Mouse (Mus musculus): ENCODE measurements at regions not wholly inside any gene's neighbourhood (a gene's known extent, or its start where the extent isn't known, plus 50 kb on each side); places are given as distances from the start of the nearest gene placed in this dataset.

GRCm38 (mm10) chr10:30470831-30471230 is 129.7 kb downstream of the Trmt11 start:
- Histone ChIP-seq H3K36me3 (ENCODE audit: control insufficient read depth, insufficient read depth, low read length) (no peaks in the 10 kb centered on the region), H3K9ac (ENCODE audit: low read depth, low read length) (no peak overlapping the region), H3K9me3 (replicated peaks; ENCODE audit: control insufficient read depth, low read length, poor library complexity, severe bottlenecking) (no peaks in the 10 kb centered on the region), H3K4me3 (ENCODE audit: low read depth, low read length) (no peak overlapping the region), H3K27me3 (ENCODE audit: control insufficient read depth, insufficient read depth, low read depth, low read length) (no peaks in the 10 kb centered on the region), H3K4me1 (ENCODE audit: control insufficient read depth, insufficient read depth, low read length) (no peaks in the 10 kb centered on the region), H3K4me2 (ENCODE audit: low read length) (no peak overlapping the region), H3K27ac (ENCODE audit: low read length) (no peak overlapping the region)
- 89% methylated on average over 3 of the region's 3 CpGs for WGBS
- no peak for ATAC-seq

- no peak overlapping the region for H3K4me2 ChIP-seq (ENCODE audit: low read length)
- 91% methylated on average over 4 of the region's 4 CpGs for WGBS
- ATAC-seq = no peak
- H3K27me3 ChIP-seq (ENCODE audit: control insufficient read depth, insufficient read depth, low read depth, low read length) = no peaks in the 10 kb centered on the region
- H3K9ac ChIP-seq (ENCODE audit: low read depth, low read length) = no peak overlapping the region
- no peaks in the 10 kb centered on the region for H3K9me3 ChIP-seq (replicated peaks; ENCODE audit: control insufficient read depth, low read length, poor library complexity, severe bottlenecking)
- no peak overlapping the region for H3K4me3 ChIP-seq (ENCODE audit: low read depth, low read length)
- H3K27ac ChIP-seq (ENCODE audit: low read length) = no peak overlapping the region
- H3K4me1 ChIP-seq (ENCODE audit: control insufficient read depth, insufficient read depth, low read length) = no peaks in the 10 kb centered on the region
- H3K36me3 ChIP-seq (ENCODE audit: control insufficient read depth, insufficient read depth, low read length) = no peaks in the 10 kb centered on the region
These were observed 149.9 kb downstream of the Trmt11 start for GRCm38 (mm10) chr10:30450616-30451015.

- H3K9me3 ChIP-seq (replicated peaks; ENCODE audit: control insufficient read depth, low read length, poor library complexity, severe bottlenecking) = no peaks in the 10 kb centered on the region
- H3K4me2 ChIP-seq (ENCODE audit: low read length) = no peak overlapping the region
- no peak for ATAC-seq
- H3K27ac ChIP-seq (ENCODE audit: low read length) = no peak overlapping the region
- no peaks in the 10 kb centered on the region for H3K36me3 ChIP-seq (ENCODE audit: control insufficient read depth, insufficient read depth, low read length)
- 77% methylated on average over 2 of the region's 2 CpGs for WGBS
- no peaks in the 10 kb centered on the region for H3K4me1 ChIP-seq (ENCODE audit: control insufficient read depth, insufficient read depth, low read length)
- H3K27me3 ChIP-seq (ENCODE audit: control insufficient read depth, insufficient read depth, low read depth, low read length) = no peaks in the 10 kb centered on the region
- H3K9ac ChIP-seq (ENCODE audit: low read depth, low read length) = no peak overlapping the region
- H3K4me3 ChIP-seq (ENCODE audit: low read depth, low read length) = no peak overlapping the region
These were observed 153.5 kb downstream of the Trmt11 start for GRCm38 (mm10) chr10:30447057-30447456.

GRCm38 (mm10) chr10:30446572-30446971 is 154.0 kb downstream of the Trmt11 start:
- no peak overlapping the region for H3K4me2 ChIP-seq (ENCODE audit: low read length)
- WGBS = 85% methylated on average over 1 of the region's 1 CpGs
- H3K9me3 ChIP-seq (replicated peaks; ENCODE audit: control insufficient read depth, low read length, poor library complexity, severe bottlenecking) = no peaks in the 10 kb centered on the region
- no peak overlapping the region for H3K27ac ChIP-seq (ENCODE audit: low read length)
- no peak overlapping the region for H3K4me3 ChIP-seq (ENCODE audit: low read depth, low read length)
- no peaks in the 10 kb centered on the region for H3K4me1 ChIP-seq (ENCODE audit: control insufficient read depth, insufficient read depth, low read length)
- no peak overlapping the region for H3K9ac ChIP-seq (ENCODE audit: low read depth, low read length)
- no peak; the same call in 1 of the 2 replicates for ATAC-seq
- no peaks in the 10 kb centered on the region for H3K27me3 ChIP-seq (ENCODE audit: control insufficient read depth, insufficient read depth, low read depth, low read length)
- H3K36me3 ChIP-seq (ENCODE audit: control insufficient read depth, insufficient read depth, low read length) = no peaks in the 10 kb centered on the region

GRCm38 (mm10) chr10:30439802-30440201 is 160.7 kb downstream of the Trmt11 start:
- peaks cover 6% of the 10 kb centered on the region; the same call in 1 of the 2 replicates for H3K4me1 ChIP-seq (ENCODE audit: control insufficient read depth, insufficient read depth, low read length)
- no peak overlapping the region for H3K4me3 ChIP-seq (ENCODE audit: low read depth, low read length)
- 25% methylated on average over 2 of the region's 2 CpGs for WGBS
- no peak overlapping the region for H3K9ac ChIP-seq (ENCODE audit: low read depth, low read length)
- H3K4me2 ChIP-seq (ENCODE audit: low read length) = no peak overlapping the region
- H3K36me3 ChIP-seq (ENCODE audit: control insufficient read depth, insufficient read depth, low read length) = no peaks in the 10 kb centered on the region
- H3K9me3 ChIP-seq (replicated peaks; ENCODE audit: control insufficient read depth, low read length, poor library complexity, severe bottlenecking) = no peaks in the 10 kb centered on the region
- ATAC-seq = no peak
- no peak overlapping the region for H3K27ac ChIP-seq (ENCODE audit: low read length)
- H3K27me3 ChIP-seq (ENCODE audit: control insufficient read depth, insufficient read depth, low read depth, low read length) = no peaks in the 10 kb centered on the region

GRCm38 (mm10) chr10:30426420-30426923 is 174.1 kb downstream of the Trmt11 start:
- H3K4me2 ChIP-seq (ENCODE audit: low read length) = no peak overlapping the region
- H3K27ac ChIP-seq (ENCODE audit: low read length) = no peak overlapping the region
- no peaks in the 10 kb centered on the region for H3K4me1 ChIP-seq (ENCODE audit: control insufficient read depth, insufficient read depth, low read length)
- H3K9me3 ChIP-seq (replicated peaks; ENCODE audit: control insufficient read depth, low read length, poor library complexity, severe bottlenecking) = no peaks in the 10 kb centered on the region
- ATAC-seq = no peak
- H3K9ac ChIP-seq (ENCODE audit: low read depth, low read length) = no peak overlapping the region
- H3K4me3 ChIP-seq (ENCODE audit: low read depth, low read length) = no peak overlapping the region
- 79% methylated on average over 4 of the region's 4 CpGs for WGBS
- no peaks in the 10 kb centered on the region for H3K27me3 ChIP-seq (ENCODE audit: control insufficient read depth, insufficient read depth, low read depth, low read length)
- H3K36me3 ChIP-seq (ENCODE audit: control insufficient read depth, insufficient read depth, low read length) = no peaks in the 10 kb centered on the region

GRCm38 (mm10) chr10:30419391-30420043 is 181.0 kb downstream of the Trmt11 start:
- Histone ChIP-seq H3K9ac (ENCODE audit: low read depth, low read length) (no peak overlapping the region), H3K9me3 (replicated peaks; ENCODE audit: control insufficient read depth, low read length, poor library complexity, severe bottlenecking) (no peaks in the 10 kb centered on the region), H3K4me3 (ENCODE audit: low read depth, low read length) (no peak overlapping the region), H3K27ac (ENCODE audit: low read length) (no peak overlapping the region), H3K4me2 (ENCODE audit: low read length) (peak overlapping the region; percentile 36; the same call in 1 of the 2 replicates), H3K36me3 (ENCODE audit: control insufficient read depth, insufficient read depth, low read length) (no peaks in the 10 kb centered on the region), H3K27me3 (ENCODE audit: control insufficient read depth, insufficient read depth, low read depth, low read length) (no peaks in the 10 kb centered on the region), H3K4me1 (ENCODE audit: control insufficient read depth, insufficient read depth, low read length) (no peaks in the 10 kb centered on the region)
- WGBS = 43% methylated on average over 6 of the region's 6 CpGs
- ATAC-seq = peak; percentile 76; the same call in 1 of the 2 replicates

- Histone ChIP-seq H3K27ac (ENCODE audit: low read length) (no peak overlapping the region), H3K4me2 (ENCODE audit: low read length) (no peak overlapping the region), H3K9me3 (replicated peaks; ENCODE audit: control insufficient read depth, low read length, poor library complexity, severe bottlenecking) (no peaks in the 10 kb centered on the region), H3K36me3 (ENCODE audit: control insufficient read depth, insufficient read depth, low read length) (no peaks in the 10 kb centered on the region), H3K9ac (ENCODE audit: low read depth, low read length) (no peak overlapping the region), H3K4me1 (ENCODE audit: control insufficient read depth, insufficient read depth, low read length) (no peaks in the 10 kb centered on the region), H3K4me3 (ENCODE audit: low read depth, low read length) (no peak overlapping the region), H3K27me3 (ENCODE audit: control insufficient read depth, insufficient read depth, low read depth, low read length) (no peaks in the 10 kb centered on the region)
- WGBS = 64% methylated on average over 3 of the region's 3 CpGs
- no peak for ATAC-seq
These were observed 184.2 kb downstream of the Trmt11 start for GRCm38 (mm10) chr10:30416314-30416713.

GRCm38 (mm10) chr10:30411736-30412135 is 188.8 kb downstream of the Trmt11 start:
- Histone ChIP-seq H3K9ac (ENCODE audit: low read depth, low read length) (no peak overlapping the region), H3K4me1 (ENCODE audit: control insufficient read depth, insufficient read depth, low read length) (no peaks in the 10 kb centered on the region), H3K4me2 (ENCODE audit: low read length) (no peak overlapping the region), H3K36me3 (ENCODE audit: control insufficient read depth, insufficient read depth, low read length) (no peaks in the 10 kb centered on the region), H3K27me3 (ENCODE audit: control insufficient read depth, insufficient read depth, low read depth, low read length) (peaks cover 5% of the 10 kb centered on the region), H3K9me3 (replicated peaks; ENCODE audit: control insufficient read depth, low read length, poor library complexity, severe bottlenecking) (no peaks in the 10 kb centered on the region), H3K4me3 (ENCODE audit: low read depth, low read length) (no peak overlapping the region), H3K27ac (ENCODE audit: low read length) (no peak overlapping the region)
- no peak for ATAC-seq

All from midbrain, embryonic 16.5 days (tissue).